In the genomic region with DNA sequence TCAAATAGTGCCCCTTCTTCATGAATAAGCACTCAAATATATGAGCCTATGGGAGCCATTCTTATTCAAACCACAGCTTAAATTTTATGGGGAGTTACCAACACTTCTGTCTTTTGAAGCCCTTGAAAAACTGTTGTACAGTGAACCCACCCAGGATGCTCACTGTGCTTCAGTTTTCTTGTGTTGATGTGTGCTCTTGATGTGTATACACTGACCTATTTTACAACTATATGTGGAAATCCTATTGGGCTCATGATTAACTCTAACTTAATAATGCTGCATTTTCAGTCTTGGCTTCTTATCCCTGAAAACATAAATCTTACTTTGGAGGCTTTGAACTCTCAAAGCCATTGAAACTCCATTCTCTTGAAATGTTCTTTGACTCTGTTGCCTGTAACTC, we compare ENCODE assay signal across 22 mouse cellular contexts.
DNase-seq lines count a peak whose midpoint lies in the region; ATAC-seq and TF ChIP-seq lines count a peak whose summit lies in the region.
"Had no signal": no experiment of that assay in that cellular context is flagged by ENCODE, and none has a peak within 500 bp of the region (broad histone marks: within the 10 kb centered on the region; RNA-seq: fewer than 3 reads in every experiment).

No protein-coding gene starts in this region.

- no peak overlapping the region for H3K4me2 ChIP-seq in kidney, embryonic 14.5 days (replicated peaks; ENCODE audit: low read depth, low read length)
- H3K4me2 ChIP-seq in kidney, embryonic 15.5 days = no peak overlapping the region
- H3K4me2 ChIP-seq in kidney, embryonic 16.5 days (replicated peaks; ENCODE audit: low read depth, low read length) = no peak overlapping the region
- H3K4me2 ChIP-seq in kidney, postnatal 0 days (ENCODE audit: low read length) = no peak overlapping the region

- no peaks in the 10 kb centered on the region for H3K9me3 ChIP-seq in kidney, embryonic 14.5 days (ENCODE audit: control insufficient read depth, low read length)
- H3K9me3 ChIP-seq in kidney, embryonic 15.5 days (replicated peaks) = no peaks in the 10 kb centered on the region
- H3K9me3 ChIP-seq in kidney, embryonic 16.5 days (ENCODE audit: low read length) = no peaks in the 10 kb centered on the region
- H3K9me3 ChIP-seq in kidney, postnatal 0 days (replicated peaks; ENCODE audit: low read length) = no peaks in the 10 kb centered on the region
- H3K9me3 ChIP-seq: G1E had no signal

- H3K27ac ChIP-seq in kidney, embryonic 14.5 days (ENCODE audit: low read depth, low read length) = 0 out of 2 replicates have a peak overlapping the region, but pooled peaks have one; percentile 14
- H3K27ac ChIP-seq in kidney, embryonic 15.5 days = peak overlapping the region; percentile 45; the same call in 1 of the 2 replicates
- H3K27ac ChIP-seq in kidney, embryonic 16.5 days (ENCODE audit: low read length) = peak overlapping the region; percentile 58; the same call in 1 of the 2 replicates
- no peak overlapping the region for H3K27ac ChIP-seq in kidney, postnatal 0 days

- ATAC-seq in kidney, embryonic 14.5 days (ENCODE audit: low FRiP score, low TSS enrichment) = peak; percentile 73; the same call in 1 of the 2 replicates
- peak; percentile 78 for ATAC-seq in kidney, embryonic 15.5 days (replicated peaks; ENCODE audit: low FRiP score)
- peak; percentile 84 for ATAC-seq in kidney, embryonic 16.5 days (ENCODE audit: low FRiP score, low TSS enrichment)
- ATAC-seq in kidney, postnatal 0 days (replicated peaks; ENCODE audit: low FRiP score, low read depth) = no peak; the same call in 1 of the 2 replicates
- ATAC-seq: activated CD4-positive, CD25-positive, alpha-beta regulatory T cell, adult 4 months; CD4-positive, CD25-positive, alpha-beta regulatory T cell, adult 4 months; Patski had no signal

- H3K36me3 ChIP-seq in kidney, embryonic 14.5 days (ENCODE audit: control insufficient read depth, insufficient read depth, low read length) = no peaks in the 10 kb centered on the region
- no peaks in the 10 kb centered on the region for H3K36me3 ChIP-seq in kidney, embryonic 15.5 days
- no peaks in the 10 kb centered on the region for H3K36me3 ChIP-seq in kidney, embryonic 16.5 days (ENCODE audit: insufficient read depth, low read length)
- no peaks in the 10 kb centered on the region for H3K36me3 ChIP-seq in kidney, postnatal 0 days (ENCODE audit: insufficient read depth, low read length)
- H3K36me3 ChIP-seq: G1E had no signal

- no peak overlapping the region for H3K4me3 ChIP-seq in kidney, embryonic 14.5 days (ENCODE audit: low read length)
- no peak overlapping the region for H3K4me3 ChIP-seq in kidney, embryonic 15.5 days (replicated peaks)
- no peak overlapping the region for H3K4me3 ChIP-seq in kidney, embryonic 16.5 days (ENCODE audit: low read length)
- H3K4me3 ChIP-seq in kidney, postnatal 0 days (replicated peaks; ENCODE audit: low read depth, low read length) = no peak overlapping the region

- no peak for DNase-seq in kidney, postnatal 36 days
- DNase-seq in kidney, adult 18-20 months = no peak
- no peak for DNase-seq in kidney, postnatal 25 days
- DNase-seq in kidney, postnatal 0 days (ENCODE audit: low spot score) = peak; percentile 88
- no peak for DNase-seq in kidney, adult 8-10 months
- DNase-seq: adrenal gland, adult 2 months; adrenal gland, adult 8-10 months; adrenal gland, postnatal 10 days; adrenal gland, postnatal 14 days; adrenal gland, postnatal 25 days; adrenal gland, postnatal 36 days; B cell, adult 2 months; cerebellum, adult 11 months; cerebellum, adult 11-12 months had no signal

- H3K27me3 ChIP-seq in kidney, embryonic 14.5 days (ENCODE audit: control insufficient read depth, insufficient read depth, low read length) = no peaks in the 10 kb centered on the region
- H3K27me3 ChIP-seq in kidney, embryonic 15.5 days = no peaks in the 10 kb centered on the region
- no peaks in the 10 kb centered on the region for H3K27me3 ChIP-seq in kidney, embryonic 16.5 days (ENCODE audit: insufficient read depth, low read length)
- no peaks in the 10 kb centered on the region for H3K27me3 ChIP-seq in kidney, postnatal 0 days (ENCODE audit: insufficient read depth, low read length)
- H3K27me3 ChIP-seq: CH12.LX had no signal

- H3K9ac ChIP-seq in kidney, embryonic 14.5 days (ENCODE audit: low read depth, low read length) = no peak overlapping the region
- H3K9ac ChIP-seq in kidney, embryonic 15.5 days = no peak overlapping the region
- H3K9ac ChIP-seq in kidney, embryonic 16.5 days (replicated peaks; ENCODE audit: low read length) = no peak overlapping the region
- no peak overlapping the region for H3K9ac ChIP-seq in kidney, postnatal 0 days (ENCODE audit: low read depth, low read length)

- H3K4me1 ChIP-seq in kidney, embryonic 14.5 days (ENCODE audit: control insufficient read depth, insufficient read depth, low read length) = no peaks in the 10 kb centered on the region
- H3K4me1 ChIP-seq in kidney, embryonic 15.5 days = no peaks in the 10 kb centered on the region
- no peaks in the 10 kb centered on the region for H3K4me1 ChIP-seq in kidney, embryonic 16.5 days (ENCODE audit: insufficient read depth, low read length)
- no peaks in the 10 kb centered on the region for H3K4me1 ChIP-seq in kidney, postnatal 0 days (replicated peaks; ENCODE audit: insufficient read depth, low read length)

- TF ChIP-seq CTCF in kidney, postnatal 0 days (IDR thresholded peaks at IDR 0.05; ENCODE audit: low read depth) = no peak
